Mouse (Mus musculus) intestine, embryonic 16.5 days (tissue): ENCODE results near the gene Epas1. TPM values are rescaled to one million over a fixed set of nuclear protein-coding genes. Genes with fewer than 3 reads are reported as not detected.
A peak's percentile ranks its signal among the peaks of the same experiment; 100 is the strongest.

Experiments
- ATAC-seq: fragments of 200-750 bp; cut with Nextera tagmentation; 2 replicates; pipeline ENCODE4 v1.8.0; 2017; ENCODE audit warnings: moderate TSS enrichment, moderate library complexity
- H3K27ac ChIP-seq: fragments of 300-500 bp; sonication (generic); 2 replicates; pipeline ENCODE4 v1.5.1; 2014; ENCODE audit warnings: mild to moderate bottlenecking, low read length
- H3K27me3 ChIP-seq: fragments of 300-500 bp; sonication (generic); replicated peaks from 2 replicates; pipeline ENCODE4 v1.6.1; 2014; ENCODE audit warnings: low read length, control low read depth, mixed read lengths; ENCODE audit not compliant: control insufficient read depth, insufficient read depth
- H3K36me3 ChIP-seq: fragments of 300-500 bp; sonication (generic); 2 replicates; pipeline ENCODE4 v1.6.1; 2014; ENCODE audit warnings: low read length, control low read depth; ENCODE audit not compliant: control insufficient read depth, insufficient read depth
- H3K4me1 ChIP-seq: fragments of 300-500 bp; sonication (generic); 2 replicates; pipeline ENCODE4 v1.6.1; 2014; ENCODE audit warnings: low read length, control low read depth, mixed read lengths; ENCODE audit not compliant: control insufficient read depth, insufficient read depth
- H3K4me2 ChIP-seq: fragments of 300-500 bp; sonication (generic); 2 replicates; pipeline ENCODE4 v1.6.1; 2014; ENCODE audit warnings: low read depth, low read length, control low read depth
- H3K4me3 ChIP-seq: fragments of 300-500 bp; sonication (generic); 2 replicates; pipeline ENCODE4 v1.5.1; 2014; ENCODE audit warnings: mild to moderate bottlenecking, low read length
- H3K9ac ChIP-seq: fragments of 300-500 bp; sonication (generic); 2 replicates; pipeline ENCODE4 v1.6.1; 2014; ENCODE audit warnings: low read depth, low read length
- H3K9me3 ChIP-seq: fragments of 300-500 bp; sonication (generic); 2 replicates; pipeline ENCODE4 v1.6.1; 2016; ENCODE audit warnings: low read length, control low read depth; ENCODE audit not compliant: control insufficient read depth
- WGBS: fragments of 180-500 bp; shearing (Covaris S2); extraction: QIAGEN DNeasy Blood & Tissue Kit; methylation state at CpG from one replicate; pipeline ENCODE4 v1.1.7; 2014; 5-methylcytosine and 5-hydroxymethylcytosine counted together
- polyA plus RNA-seq: library from polyadenylated mRNA; unstranded; fragments of >200 nt; fragmentation: Nextera tagmentation; extraction: Ambion mirVana; gene quantifications from 2 replicates; pipeline ENCODE4 v1.2.1, GENCODE M21; 2015

Epas1 gene
- polyA plus RNA-seq, 1 experiment from 2014 or later: 4.0 TPM

- Histone ChIP-seq H3K36me3 (no peaks in the 10 kb centered on the region), H3K4me1 (peaks cover 12% of the 10 kb centered on the region), H3K9me3 (no peaks in the 10 kb centered on the region), H3K4me2 (no peak overlapping the region), H3K9ac (no peak overlapping the region), H3K27ac (no peak overlapping the region), H3K4me3 (no peak overlapping the region), H3K27me3 (no peaks in the 10 kb centered on the region)
- WGBS: 92% methylated on average over 4 of the region's 4 CpGs
- no peak for ATAC-seq
Observed at GRCm38 (mm10) chr17:86766412-86766811, 12.9 kb downstream of the Epas1 start.

- H3K4me1 ChIP-seq: peaks cover 9% of the 10 kb centered on the region
- 84% methylated on average over 7 of the region's 7 CpGs for WGBS
- H3K4me3 ChIP-seq: no peak overlapping the region
- no peaks in the 10 kb centered on the region for H3K36me3 ChIP-seq
- no peak overlapping the region for H3K27ac ChIP-seq
- no peaks in the 10 kb centered on the region for H3K27me3 ChIP-seq
- H3K9me3 ChIP-seq: no peaks in the 10 kb centered on the region
- no peak overlapping the region for H3K9ac ChIP-seq
- H3K4me2 ChIP-seq: no peak overlapping the region
- no peak for ATAC-seq
Observed at GRCm38 (mm10) chr17:86768596-86768995, 15.1 kb downstream of the Epas1 start.

GRCm38 (mm10) chr17:86769330-86770211 lies 16.1 kb downstream of the Epas1 start:
- peak overlapping the region; percentile 38; the same call in 1 of the 2 replicates for H3K27ac ChIP-seq
- H3K4me1 ChIP-seq: peaks cover 9% of the 10 kb centered on the region
- H3K4me3 ChIP-seq: no peak overlapping the region
- no peak overlapping the region for H3K9ac ChIP-seq
- peak; percentile 98 for ATAC-seq
- no peaks in the 10 kb centered on the region for H3K36me3 ChIP-seq
- H3K4me2 ChIP-seq: 0 out of 2 replicates have a peak overlapping the region, but pooled peaks have one; percentile 8
- WGBS: 48% methylated on average over 16 of the region's 16 CpGs
- no peaks in the 10 kb centered on the region for H3K27me3 ChIP-seq
- no peaks in the 10 kb centered on the region for H3K9me3 ChIP-seq

GRCm38 (mm10) chr17:86770848-86771247 lies 17.3 kb downstream of the Epas1 start:
- ATAC-seq: no peak
- Histone ChIP-seq H3K9me3 (no peaks in the 10 kb centered on the region), H3K36me3 (no peaks in the 10 kb centered on the region), H3K27ac (no peak overlapping the region), H3K4me3 (no peak overlapping the region), H3K9ac (no peak overlapping the region), H3K4me1 (peaks cover 9% of the 10 kb centered on the region), H3K4me2 (no peak overlapping the region), H3K27me3 (no peaks in the 10 kb centered on the region)
- 64% methylated on average over 5 of the region's 5 CpGs for WGBS

- Histone ChIP-seq H3K9me3 (no peaks in the 10 kb centered on the region), H3K9ac (no peak overlapping the region), H3K4me2 (no peak overlapping the region), H3K4me3 (no peak overlapping the region), H3K36me3 (no peaks in the 10 kb centered on the region), H3K27ac (no peak overlapping the region), H3K4me1 (peaks cover 9% of the 10 kb centered on the region), H3K27me3 (no peaks in the 10 kb centered on the region)
- ATAC-seq: no peak
- 68% methylated on average over 11 of the region's 11 CpGs for WGBS
Observed at GRCm38 (mm10) chr17:86772035-86772434, 18.5 kb downstream of the Epas1 start.

GRCm38 (mm10) chr17:86772929-86773588 lies 19.6 kb downstream of the Epas1 start:
- H3K4me3 ChIP-seq: no peak overlapping the region
- H3K4me2 ChIP-seq: no peak overlapping the region
- H3K36me3 ChIP-seq: no peaks in the 10 kb centered on the region
- peaks cover 9% of the 10 kb centered on the region for H3K4me1 ChIP-seq
- H3K9ac ChIP-seq: no peak overlapping the region
- no peaks in the 10 kb centered on the region for H3K27me3 ChIP-seq
- WGBS: 89% methylated on average over 15 of the region's 15 CpGs
- H3K9me3 ChIP-seq: no peaks in the 10 kb centered on the region
- ATAC-seq: no peak
- H3K27ac ChIP-seq: no peak overlapping the region

- Histone ChIP-seq H3K27me3 (no peaks in the 10 kb centered on the region), H3K9me3 (no peaks in the 10 kb centered on the region), H3K36me3 (no peaks in the 10 kb centered on the region), H3K4me2 (no peak overlapping the region), H3K9ac (no peak overlapping the region), H3K4me1 (no peaks in the 10 kb centered on the region), H3K27ac (no peak overlapping the region), H3K4me3 (no peak overlapping the region)
- 80% methylated on average over 12 of the region's 12 CpGs for WGBS
- no peak for ATAC-seq
Observed at GRCm38 (mm10) chr17:86776538-86776937, 23.0 kb downstream of the Epas1 start.

GRCm38 (mm10) chr17:86778147-86778546 lies 24.6 kb downstream of the Epas1 start:
- Histone ChIP-seq H3K36me3 (no peaks in the 10 kb centered on the region), H3K9ac (no peak overlapping the region), H3K4me1 (peaks cover 3% of the 10 kb centered on the region; the same call in 1 of the 2 replicates), H3K4me3 (no peak overlapping the region), H3K9me3 (no peaks in the 10 kb centered on the region), H3K27me3 (no peaks in the 10 kb centered on the region), H3K4me2 (no peak overlapping the region), H3K27ac (no peak overlapping the region)
- 91% methylated on average over 6 of the region's 6 CpGs for WGBS
- no peak for ATAC-seq

GRCm38 (mm10) chr17:86779191-86780130 lies 26.0 kb downstream of the Epas1 start:
- Histone ChIP-seq H3K4me1 (peaks cover 8% of the 10 kb centered on the region; the same call in 1 of the 2 replicates), H3K27ac (no peak overlapping the region), H3K36me3 (no peaks in the 10 kb centered on the region), H3K4me2 (no peak overlapping the region), H3K4me3 (no peak overlapping the region), H3K9ac (no peak overlapping the region), H3K27me3 (no peaks in the 10 kb centered on the region), H3K9me3 (no peaks in the 10 kb centered on the region)
- 68% methylated on average over 15 of the region's 15 CpGs for WGBS
- no peak for ATAC-seq
